Mouse (Mus musculus) MEL-GATA-1-ER (cell line): ENCODE results near the gene Tnrc6b.

ENCODE experiments used
- DNase-seq: peaks from one replicate; pipeline ENCODE4 v3.0.0-alpha.2; 2012; ENCODE audit warnings: low read depth; ENCODE audit errors: extremely low read depth

The Tnrc6b gene

DNA sequence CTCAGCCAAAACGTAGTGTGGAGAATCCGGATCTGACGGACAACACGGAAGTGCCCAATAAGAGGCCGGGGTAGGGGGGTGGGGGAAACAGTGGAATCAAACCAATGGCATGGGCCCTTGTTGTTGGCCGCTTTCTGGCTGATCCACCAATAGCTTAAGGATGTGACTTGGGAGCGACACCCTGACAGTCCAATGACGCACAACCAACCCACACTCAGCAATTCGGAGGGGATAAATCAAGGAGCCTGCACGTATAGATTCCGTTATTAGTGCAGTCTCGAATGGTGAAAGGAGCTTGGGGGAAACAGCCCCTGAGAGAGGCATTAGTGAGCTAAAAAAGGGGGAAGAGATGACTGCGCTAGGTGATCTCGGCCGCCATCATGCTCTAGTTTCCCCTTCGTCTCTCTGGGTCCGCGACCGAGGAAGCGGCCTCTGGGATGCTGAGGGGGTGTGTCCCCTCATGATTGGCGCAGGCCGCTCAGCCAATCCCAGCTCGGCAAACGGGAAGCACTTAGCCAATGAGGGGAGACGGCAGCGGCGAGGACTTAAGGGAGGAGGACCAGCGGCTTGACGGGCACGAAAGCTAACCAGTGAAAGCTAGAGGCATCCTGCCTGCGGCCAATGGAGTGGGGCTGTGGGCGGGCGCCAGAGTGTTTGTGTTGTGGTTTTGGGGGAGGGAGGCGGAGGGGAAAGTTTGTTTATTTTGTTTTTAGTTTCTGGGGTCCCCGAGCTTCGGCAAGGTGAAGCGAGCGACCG is at the start of gene Tnrc6b:
Gene Tnrc6b, plus strand, starts transcription at position 706 of the 756 bp plus-strand sequence.
- DNase-seq = peak; percentile 97

DNA sequence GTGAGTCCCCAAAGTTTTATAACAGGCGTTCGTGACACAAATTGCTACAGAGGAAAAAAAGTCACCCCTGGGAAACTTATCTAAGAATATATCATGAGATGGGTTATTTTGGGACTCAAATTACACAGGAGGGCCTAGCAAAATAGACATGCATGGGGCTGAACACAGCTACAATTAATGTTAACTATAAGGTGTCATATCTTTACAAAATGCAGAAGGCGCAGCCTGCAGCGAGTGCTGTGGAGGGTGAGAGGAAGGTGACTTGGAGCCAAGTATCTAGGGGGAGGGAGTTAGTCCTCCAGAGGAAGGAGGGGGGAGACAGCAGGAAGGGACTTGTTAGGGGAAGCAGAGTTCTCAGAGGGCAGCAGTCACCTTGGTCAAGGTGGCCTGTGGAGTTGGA is 46.7 kb upstream of the Tnrc6b start:
- no peak for DNase-seq

DNA sequence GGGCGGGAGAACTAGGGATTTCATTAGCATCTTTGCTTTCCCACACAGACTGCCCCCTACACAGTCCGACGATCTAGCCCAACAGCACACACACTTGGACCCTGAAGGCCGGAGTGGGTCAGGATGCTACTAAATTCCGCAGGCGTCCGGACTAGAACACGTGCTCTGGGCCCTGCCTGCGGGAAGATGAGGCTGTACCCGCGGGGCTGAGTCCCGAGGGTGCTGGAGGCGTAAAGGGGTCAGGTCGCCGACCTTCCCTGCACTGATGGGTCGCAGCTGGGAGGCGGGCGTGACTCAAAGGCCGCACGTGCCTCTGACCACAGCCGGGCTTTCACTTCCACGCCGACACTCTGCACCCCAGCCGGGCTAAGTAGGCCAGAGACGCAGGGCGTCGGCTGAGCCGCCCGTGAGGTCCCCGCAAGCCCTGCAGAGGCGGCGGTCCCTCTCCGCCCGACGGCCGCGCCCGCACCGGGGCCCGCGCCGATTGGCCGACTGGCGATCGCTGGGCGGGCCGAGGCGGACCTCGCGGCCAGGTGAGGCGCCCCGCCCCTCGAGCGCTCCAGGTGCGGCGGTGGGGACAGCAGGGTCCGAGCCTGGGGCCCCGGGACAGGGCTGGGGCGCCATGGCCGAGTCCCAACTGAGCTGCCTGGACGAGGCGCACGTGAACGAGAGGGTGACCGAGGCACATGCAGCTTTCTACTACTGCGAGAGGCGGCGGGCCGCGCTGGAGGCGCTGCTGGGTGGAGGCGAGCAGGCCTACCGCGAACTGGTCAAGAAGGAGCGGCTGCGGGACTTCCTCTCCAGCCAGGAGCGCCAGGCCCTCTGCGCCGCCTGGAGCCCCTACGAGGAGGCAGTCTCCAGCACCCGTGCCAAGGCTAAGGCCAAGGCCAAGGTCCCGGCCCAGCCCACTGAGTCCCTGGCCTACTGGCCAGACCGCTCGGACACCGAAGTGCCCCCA is 39.5 kb upstream of the Tnrc6b start, which contains the start of gene Fam83f:
Gene Fam83f, plus strand, starts transcription at position 553 of the 958 bp plus-strand sequence.
- DNase-seq = no peak

DNA sequence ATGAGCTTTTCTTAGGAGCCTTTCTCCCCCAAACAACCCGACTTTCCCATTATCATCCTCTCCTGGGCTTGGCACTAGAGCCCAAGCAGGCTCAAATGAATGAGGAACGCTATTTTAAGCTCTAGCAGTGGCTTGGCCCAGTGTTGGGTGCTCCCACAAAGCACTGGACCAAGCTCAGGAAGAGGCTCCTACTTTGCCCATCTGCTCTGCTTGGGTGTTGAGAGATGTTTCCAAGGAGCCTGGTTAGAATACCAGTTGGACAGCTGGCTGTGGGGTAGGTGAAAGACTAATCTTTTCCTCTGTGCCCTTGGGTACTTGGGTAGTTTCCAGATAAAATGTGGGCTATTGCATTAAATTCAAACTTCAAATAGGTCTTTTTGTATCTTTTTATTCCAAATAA is 38.3 kb upstream of the Tnrc6b start:
- DNase-seq = no peak

DNA sequence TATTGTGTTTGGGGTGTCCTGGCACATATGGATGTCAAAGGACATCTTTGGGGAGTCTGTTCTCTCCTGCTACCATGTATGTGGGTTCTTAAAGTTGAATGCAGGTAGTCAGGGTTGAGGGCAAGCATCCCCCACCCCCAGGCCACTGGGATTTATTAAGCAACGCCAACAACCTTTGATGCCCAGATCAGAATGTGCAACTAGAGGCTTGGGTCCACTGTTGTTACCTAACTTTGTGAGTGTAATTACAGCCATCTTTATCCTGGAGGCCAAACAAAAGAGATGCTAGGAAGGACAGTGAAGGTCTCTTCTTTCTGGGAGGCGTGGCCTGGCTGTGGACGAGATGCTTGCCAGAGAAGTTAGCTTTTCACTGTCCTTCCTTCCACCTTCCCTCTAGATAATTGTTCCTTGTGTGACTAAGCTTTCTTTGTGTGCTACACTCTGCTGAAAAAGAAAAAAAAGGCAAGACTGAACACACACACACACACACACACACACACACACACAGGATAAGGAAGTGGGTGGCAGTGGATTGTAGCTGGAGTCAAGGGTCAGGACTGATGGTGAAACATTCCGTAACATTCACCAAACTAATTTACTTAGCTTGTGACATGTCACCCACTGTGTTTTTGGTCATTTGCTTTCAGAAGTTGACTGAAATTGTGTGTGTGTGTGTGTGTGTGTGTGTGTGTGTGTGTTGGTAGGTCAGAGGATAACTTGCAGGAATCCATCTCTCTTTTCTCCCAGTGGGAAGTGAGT is 37.6 kb upstream of the Tnrc6b start:
- no peak for DNase-seq

DNA sequence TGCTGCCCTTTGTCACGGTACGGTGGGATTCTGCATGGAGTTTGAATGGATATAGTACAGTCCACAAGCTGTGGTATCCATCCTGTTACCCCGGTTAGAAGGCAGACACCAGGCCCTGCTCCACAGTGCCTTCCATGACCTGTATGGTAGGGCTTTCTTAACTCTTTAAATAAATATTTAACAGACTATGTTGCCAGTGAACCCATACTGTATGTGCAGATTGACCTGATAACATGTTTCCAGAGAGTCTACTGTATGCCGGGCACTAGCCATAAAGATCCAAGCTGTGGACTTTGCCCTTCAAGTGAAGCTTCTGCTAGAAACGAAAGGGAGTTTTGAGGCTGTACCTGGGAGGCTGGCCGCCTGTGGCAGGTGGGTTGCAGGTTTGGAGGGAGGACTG is 36.4 kb upstream of the Tnrc6b start:
- no peak for DNase-seq

DNA sequence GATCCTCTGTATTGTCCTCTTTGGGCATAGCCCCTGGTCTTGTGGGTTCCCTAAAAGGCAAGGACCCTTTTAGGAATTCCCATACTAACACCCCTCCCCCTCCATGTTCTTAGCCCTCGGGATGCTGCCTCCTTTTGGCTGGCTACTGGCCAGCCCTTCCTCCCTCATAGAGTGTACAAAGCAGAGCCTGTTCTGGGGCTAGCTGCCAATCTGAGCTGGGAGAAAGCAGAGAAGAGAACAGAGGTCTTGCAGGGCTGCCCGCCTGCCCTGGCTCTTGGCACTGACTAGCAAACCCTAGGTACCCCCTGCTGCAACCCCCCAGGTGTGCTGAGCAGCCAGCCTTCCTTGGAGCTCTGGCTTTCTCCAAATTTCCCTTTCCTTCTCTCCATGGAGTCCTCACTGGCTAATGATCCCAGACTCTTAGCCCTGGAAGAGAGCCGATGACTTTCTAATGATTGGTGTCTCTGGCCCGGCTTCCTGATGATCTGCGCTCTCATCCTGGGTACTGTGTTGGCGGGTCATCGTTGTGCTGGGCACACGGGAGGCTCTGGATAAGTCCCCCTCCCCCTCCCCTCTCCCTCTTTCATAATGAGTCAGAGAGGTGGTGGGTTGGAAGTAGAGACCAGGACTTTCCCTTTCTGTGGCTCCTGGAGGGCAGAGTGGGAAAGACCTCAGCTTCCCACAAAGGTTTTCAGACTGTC is 31.4 kb upstream of the Tnrc6b start:
- no peak for DNase-seq

DNA sequence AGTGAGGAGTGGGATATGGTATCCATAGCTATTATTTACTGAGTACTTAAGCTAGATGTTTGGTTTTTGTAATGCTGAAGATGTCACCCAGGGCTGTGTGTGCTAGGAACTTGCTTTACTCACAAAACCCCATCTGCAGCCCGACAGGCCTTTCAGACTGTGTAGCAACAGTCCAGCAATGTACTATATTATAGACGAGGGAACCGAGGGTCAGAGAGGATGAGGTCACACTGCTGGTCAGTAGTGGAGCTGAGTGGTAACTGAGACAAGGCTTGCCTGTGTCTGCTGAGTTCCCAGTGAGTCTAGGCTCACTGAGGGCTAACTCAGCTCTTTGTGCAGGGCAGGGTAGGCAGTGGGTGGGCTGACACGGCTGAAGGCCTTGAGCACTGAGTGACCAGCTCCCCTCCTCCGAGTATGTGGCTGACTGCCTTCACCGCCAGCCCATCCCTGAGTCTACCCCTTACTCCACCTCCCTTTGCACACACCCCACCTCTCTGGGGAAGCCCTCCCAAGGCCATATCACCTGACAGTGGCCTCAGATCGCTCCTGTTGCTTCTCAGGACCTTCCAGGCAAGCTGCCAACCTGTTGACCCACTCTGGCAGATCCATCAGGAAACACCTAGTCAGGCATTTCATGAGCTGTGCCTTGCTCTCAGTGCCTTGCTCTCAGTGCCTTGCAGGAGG is 30.6 kb upstream of the Tnrc6b start:
- DNase-seq = no peak

DNA sequence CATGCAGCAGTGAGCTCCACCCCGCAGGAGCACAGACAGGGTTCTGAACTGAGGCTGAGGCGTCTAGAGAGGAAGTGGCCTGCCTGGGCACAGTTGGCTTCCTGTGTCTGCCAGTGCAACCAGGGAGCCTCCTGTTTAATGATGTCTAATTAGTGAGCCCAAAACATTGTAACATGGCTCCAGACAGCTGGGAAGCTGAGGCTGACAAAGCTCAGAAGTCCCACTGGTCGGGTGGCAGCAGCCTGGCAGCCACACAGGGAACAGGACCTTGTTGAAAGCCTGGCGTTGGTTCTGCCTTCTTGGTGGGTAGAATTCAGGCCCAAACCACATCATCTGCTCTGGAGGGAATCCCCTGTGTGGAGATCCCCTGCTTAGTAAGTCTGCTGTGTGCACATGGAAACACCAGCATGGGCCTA is 29.6 kb upstream of the Tnrc6b start:
- no peak for DNase-seq

DNA sequence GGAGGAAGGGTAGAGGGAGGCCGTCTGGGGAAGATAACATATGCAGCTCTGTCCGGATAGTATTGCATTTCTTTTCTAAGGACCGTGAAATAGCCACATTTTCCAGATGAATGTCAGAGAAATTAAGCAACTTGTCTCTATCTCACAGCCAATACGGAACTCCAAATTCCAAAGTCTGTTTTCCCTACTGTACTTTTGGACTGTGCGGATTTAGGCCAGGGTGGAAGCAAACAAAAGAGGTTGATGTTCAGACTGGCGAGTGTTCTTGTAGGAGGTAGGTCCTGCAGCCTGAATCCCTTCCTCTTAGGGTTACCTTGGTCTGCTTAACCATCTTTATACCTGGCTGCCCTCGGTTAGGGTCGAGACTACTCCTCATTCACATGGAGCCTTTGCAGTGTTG is 28.8 kb upstream of the Tnrc6b start:
- no peak for DNase-seq

DNA sequence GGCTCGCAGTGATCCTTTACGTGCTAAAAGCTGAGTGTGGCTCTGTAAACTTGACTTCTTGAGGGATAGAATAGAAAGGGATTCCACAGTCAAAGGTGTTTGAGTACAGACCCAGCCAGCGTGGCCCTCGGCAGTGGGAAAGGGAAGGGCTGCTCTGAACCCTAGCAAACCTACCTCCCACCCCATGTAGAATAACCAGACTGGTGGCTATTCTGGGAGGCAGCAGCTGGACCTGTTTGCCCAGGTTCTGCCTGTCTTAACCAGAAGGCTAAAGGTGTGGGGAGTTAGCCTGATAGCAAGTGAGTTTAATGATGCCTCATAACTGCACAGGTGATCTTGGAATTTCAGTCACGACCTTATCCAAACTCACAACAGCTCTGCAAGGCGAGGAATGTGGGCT is 28.0 kb upstream of the Tnrc6b start:
- no peak for DNase-seq

DNA sequence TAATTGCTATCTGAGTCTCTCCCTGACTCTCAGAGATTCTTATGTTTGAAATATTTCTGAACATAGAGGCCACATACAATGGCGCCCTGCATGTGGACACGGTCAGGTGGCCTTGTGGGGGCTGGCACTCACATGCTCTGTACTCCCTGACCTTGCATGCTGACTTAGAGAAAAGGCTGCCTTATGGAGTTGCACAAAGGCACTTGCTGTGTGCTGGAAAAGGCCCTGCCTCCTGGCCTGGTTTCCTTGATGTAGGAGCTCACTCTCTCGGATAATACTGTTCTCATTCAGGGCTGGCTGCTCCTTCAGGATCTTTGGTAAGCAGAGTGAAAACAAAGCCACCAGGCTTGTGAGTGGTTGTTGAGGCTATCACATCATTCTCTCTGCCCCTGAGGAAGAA is 27.1 kb upstream of the Tnrc6b start:
- DNase-seq = no peak

DNA sequence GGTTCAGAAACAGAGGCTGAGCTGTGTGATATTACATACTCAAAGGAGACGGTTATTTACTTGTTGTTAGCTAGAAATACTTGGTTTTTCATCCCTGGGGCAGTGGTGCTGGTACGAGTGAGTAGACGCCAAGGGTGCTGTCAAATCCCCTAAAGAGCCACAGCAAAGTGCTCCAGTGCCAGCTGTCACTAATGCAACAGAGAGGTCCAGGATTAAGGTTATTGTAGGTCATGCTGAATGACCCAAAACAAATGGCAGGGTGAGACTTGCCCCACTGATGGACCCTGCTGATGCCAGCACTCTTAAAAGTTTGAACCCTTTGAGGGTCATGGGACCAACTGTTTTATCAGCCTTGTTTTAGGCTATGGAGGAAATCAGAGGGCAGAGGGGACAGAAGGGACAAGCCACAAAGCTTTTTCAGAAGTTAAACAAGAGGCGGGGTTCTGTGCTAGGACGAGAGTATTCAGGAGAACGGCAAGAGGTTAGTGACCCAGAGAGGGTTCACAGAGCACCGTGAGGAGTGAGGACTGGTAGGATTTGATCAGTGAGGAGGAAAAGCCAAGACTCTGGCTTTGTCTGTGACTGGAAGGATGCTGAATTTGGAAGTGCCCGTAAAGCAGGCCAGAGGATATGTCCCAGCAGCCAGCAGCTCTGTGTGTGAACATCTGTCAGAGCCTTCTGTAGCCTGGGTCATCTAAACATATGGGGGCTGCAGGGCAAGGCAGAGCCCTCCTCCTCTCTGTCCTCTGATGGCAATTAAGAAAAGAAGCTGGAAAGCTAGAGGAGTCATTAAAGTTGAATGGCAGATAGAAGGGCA is 26.1 kb upstream of the Tnrc6b start:
- DNase-seq = no peak

DNA sequence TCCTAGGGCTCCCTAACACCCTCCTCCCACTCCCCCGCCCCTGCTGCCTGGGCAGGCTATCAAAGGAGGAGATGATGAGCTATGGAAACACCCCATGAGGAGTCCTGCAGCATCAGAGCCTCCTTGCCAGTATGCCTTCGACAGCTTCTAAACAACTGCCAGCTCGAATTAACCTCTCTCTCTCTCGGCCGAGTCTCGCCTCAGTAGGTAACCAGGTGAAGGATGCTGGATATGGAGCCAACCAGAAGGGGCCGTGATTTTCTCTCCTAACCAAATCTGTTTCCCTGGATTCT is 25.6 kb upstream of the Tnrc6b start:
- no peak for DNase-seq

DNA sequence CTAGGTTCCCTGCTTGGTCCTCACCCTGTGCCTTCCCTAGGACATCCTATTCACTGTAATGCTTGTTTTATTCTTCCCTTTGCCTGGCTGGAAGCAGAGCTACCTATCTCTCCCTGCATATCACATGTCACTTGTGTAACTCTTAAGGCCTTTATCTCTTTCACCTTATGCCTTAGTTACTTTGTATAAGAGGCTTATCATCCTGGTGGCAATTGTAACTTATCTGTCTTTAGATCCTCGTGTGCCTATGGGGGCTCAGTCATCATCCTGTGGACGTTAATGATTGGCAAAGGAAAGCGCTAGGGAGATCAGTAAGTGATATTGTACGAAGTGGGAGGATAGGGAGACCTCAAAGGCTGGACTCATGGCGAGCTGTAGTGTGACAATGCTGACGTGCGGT is 22.6 kb upstream of the Tnrc6b start:
- DNase-seq = no peak

DNA sequence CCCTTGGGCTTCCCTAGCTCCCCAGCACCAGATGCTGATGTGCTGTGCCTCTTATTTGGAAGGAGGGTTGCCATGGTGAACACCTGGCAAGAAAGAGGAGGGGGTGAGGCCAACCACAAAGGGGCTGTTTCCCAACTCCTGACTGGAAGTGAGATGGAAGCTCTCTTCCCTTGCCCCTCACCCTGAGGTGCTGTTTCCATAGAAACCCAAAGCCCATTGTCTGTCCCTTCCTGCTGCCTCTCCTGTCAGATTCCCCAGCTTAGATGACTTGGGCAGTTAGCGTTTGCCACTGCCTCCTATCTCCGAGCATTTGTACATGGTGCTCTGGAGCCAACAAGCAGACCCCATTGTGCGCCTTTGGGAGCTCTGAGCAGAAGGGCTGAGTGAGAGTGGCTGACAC is 17.6 kb upstream of the Tnrc6b start:
- no peak for DNase-seq

DNA sequence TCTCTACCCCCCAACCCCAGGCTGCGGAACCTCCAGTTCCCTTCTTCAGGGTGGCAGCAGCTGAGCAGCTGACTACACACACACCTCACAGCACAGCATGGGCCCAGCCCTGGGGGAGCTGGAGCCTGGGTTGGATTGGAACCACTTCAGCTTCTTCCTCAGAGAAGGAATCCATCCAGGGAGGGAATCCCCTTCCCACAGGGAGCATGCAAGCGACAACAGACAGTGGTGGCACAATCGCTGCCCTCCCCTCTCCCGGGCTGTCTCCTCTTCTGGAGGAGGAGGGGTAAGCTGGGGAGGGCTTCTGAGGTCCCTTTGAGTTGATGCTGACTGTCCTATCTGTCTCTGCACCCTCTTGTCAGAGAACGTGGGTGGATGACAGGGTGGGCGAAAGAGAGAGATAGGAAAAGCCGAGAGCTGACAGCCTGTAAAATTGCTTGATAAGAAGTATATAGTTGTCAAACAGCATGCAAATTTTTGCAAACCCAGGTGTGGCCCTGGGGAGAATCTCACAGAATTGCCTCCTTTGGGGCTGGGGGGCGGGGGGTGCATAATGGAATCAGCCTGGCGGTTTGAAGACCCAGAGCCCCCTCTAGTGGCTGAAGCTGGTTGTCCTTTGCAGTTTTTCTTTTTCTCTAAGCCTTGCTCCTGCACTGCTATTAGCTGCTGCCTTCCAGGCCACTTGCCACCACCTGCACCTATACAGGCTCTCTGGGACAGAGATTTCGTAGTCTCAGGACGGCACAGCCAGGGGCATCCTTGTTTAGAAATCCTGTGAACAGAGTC is 16.8 kb upstream of the Tnrc6b start:
- no peak for DNase-seq

DNA sequence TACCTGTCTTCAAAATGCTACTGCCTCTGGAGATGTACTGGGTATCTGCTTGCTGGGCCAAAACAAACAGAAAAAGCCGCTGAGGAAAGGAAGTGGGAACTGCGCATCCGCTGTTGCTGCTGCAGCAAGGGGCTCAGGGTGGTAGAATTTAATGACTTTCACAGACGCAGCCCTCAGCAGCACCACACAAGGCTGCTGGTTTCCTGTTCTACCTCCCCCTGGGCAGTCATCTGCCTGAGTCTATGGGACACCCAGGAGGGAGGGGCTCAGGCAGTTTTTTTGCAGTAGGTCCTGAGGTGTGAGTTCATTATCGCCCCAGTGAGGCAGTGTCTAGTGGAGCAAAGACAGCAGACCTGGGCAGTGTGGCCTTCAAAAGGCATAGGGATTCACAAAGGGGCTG is 13.5 kb upstream of the Tnrc6b start:
- DNase-seq = no peak
